Mouse (Mus musculus): ENCODE data around the gene Clec11a.
A peak's percentile ranks its signal among the peaks of the same experiment; 100 is the strongest.

DNA sequence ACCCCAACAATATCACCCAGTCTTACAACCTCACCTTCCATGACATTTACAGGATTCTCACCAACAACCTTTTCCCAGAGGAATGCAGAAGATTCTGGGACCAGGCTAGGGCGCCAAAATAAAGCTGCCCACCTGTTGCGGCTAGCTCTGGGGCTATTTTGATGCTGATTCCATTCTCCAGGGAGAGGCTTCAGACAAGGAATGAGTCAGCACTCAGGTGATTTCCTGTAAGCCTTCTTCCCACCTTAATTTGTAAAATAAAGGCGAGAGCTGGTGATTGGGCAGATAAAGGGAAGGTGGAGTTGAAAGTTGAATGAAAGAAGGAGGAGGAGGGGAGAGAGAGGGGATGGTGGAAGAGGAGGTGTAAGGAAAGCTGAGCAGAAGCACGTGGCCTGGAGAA, 15.3 kb downstream of the Clec11a start:
- TF ChIP-seq CTCF (IDR thresholded peaks at IDR 0.05; ENCODE audit: low read depth, low read length), result no peak
- TF ChIP-seq EP300 (IDR thresholded peaks at IDR 0.05; ENCODE audit: insufficient read depth, low read depth, low read length), result peak; percentile 74
- TF ChIP-seq POLR2A (IDR thresholded peaks at IDR 0.05; ENCODE audit: insufficient read depth, low read length), result no peak

Data from ES-Bruce4 (cell line).